Mouse (Mus musculus) liver, embryonic 16.5 days (tissue): ENCODE data around the gene Knstrn. TPM values are rescaled to one million over a fixed set of nuclear protein-coding genes. Genes with fewer than 3 reads are reported as not detected.

ENCODE experiments used
- ATAC-seq: fragments of 200-750 bp; cut with Nextera tagmentation; 2 replicates; pipeline ENCODE4 v1.8.0; 2017; ENCODE audit warnings: low read depth, mild to moderate bottlenecking, moderate number of reproducible peaks, moderate library complexity
- H3K27ac ChIP-seq: fragments of 300-500 bp; sonication (generic); 2 replicates; pipeline ENCODE4 v1.5.1; 2014; ENCODE audit warnings: mild to moderate bottlenecking, low read length
- H3K27me3 ChIP-seq: fragments of 300-500 bp; sonication (generic); 2 replicates; pipeline ENCODE4 v1.6.1; 2014; ENCODE audit warnings: low read depth, low read length, mixed read lengths; ENCODE audit not compliant: control insufficient read depth, insufficient read depth
- H3K36me3 ChIP-seq: fragments of 300-500 bp; sonication (generic); 2 replicates; pipeline ENCODE4 v1.6.1; 2014; ENCODE audit warnings: mild to moderate bottlenecking; ENCODE audit not compliant: control insufficient read depth, insufficient read depth
- H3K4me1 ChIP-seq: fragments of 300-500 bp; sonication (generic); 2 replicates; pipeline ENCODE4 v1.6.1; 2014; ENCODE audit warnings: low read depth, low read length, mixed read lengths; ENCODE audit not compliant: control insufficient read depth
- H3K4me2 ChIP-seq: fragments of 300-500 bp; sonication (generic); 2 replicates; pipeline ENCODE4 v1.6.1; 2014; ENCODE audit warnings: low read depth, low read length, mixed read lengths
- H3K4me3 ChIP-seq: fragments of 300-500 bp; sonication (generic); 2 replicates; pipeline ENCODE4 v1.5.1; 2014; ENCODE audit warnings: low read depth, mild to moderate bottlenecking, low read length
- H3K9ac ChIP-seq: fragments of 300-500 bp; sonication (generic); 2 replicates; pipeline ENCODE4 v1.6.1; 2014; ENCODE audit warnings: low read depth, low read length
- H3K9me3 ChIP-seq: fragments of 300-500 bp; sonication (generic); replicated peaks from 2 replicates; pipeline ENCODE4 v1.6.1; 2016; ENCODE audit warnings: low read length; ENCODE audit not compliant: control insufficient read depth
- WGBS: fragments of 180-500 bp; shearing (Covaris S2); extraction: QIAGEN DNeasy Blood & Tissue Kit; methylation state at CpG from one replicate; pipeline ENCODE4 v1.1.7; 2014; ENCODE audit not compliant: insufficient replicate concordance; 5-methylcytosine and 5-hydroxymethylcytosine counted together
- polyA plus RNA-seq: library from polyadenylated mRNA; unstranded; fragments of >200 nt; fragmentation: Nextera tagmentation; extraction: Ambion mirVana; gene quantifications from 2 replicates; pipeline ENCODE4 v1.2.1, GENCODE M21; 2015

Knstrn gene
- polyA plus RNA-seq, 1 experiment from 2014 or later = 63.5 TPM

DNA sequence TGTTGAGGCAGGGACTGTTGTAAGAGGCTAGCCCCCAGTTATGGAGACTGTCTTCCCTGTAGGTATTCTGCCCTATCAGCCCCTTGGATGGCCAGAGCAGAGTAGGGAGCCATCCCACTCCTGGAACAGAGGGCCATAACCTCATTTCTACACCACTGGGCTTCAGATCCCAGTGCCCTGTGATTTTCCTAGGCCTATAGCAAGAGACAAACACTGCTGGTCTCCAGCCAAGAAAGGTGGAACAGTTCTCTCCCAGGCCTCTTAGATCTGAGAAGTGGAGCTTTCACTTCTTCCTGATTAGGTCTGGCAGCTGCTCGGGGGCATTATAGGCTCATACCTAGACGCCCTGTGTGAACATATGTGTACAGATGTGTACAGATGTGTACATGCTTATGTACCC lies 37.5 kb upstream of the Knstrn start:
- WGBS = 53% methylated on average over 2 of the region's 2 CpGs
- Histone ChIP-seq H3K27ac (no peak overlapping the region), H3K36me3 (no peaks in the 10 kb centered on the region), H3K9ac (no peak overlapping the region), H3K27me3 (peaks cover 16% of the 10 kb centered on the region; the same call in 1 of the 2 replicates), H3K4me1 (peaks cover 10% of the 10 kb centered on the region), H3K4me3 (no peak overlapping the region), H3K9me3 (no peaks in the 10 kb centered on the region), H3K4me2 (no peak overlapping the region)
- no peak for ATAC-seq

DNA sequence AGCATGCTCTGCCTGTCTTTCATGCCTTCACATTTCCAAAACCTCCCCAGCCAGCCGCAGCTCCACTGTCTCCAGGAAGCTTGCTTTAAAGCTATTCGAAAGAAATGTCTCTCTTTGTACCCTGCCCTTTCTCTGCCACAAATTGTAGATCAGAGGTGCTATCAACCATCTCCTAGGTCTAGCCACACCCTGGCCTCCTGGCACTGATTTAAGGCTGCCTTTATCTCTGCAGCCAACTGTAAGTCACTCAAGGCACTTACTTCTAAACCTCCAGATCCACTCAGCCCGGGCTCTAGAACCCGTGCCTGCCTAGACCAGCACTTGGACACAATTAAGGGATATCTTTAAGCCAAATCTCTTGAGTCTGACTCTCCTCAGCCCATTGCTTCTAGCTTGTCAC lies 35.4 kb upstream of the Knstrn start:
- Histone ChIP-seq H3K9ac (no peak overlapping the region), H3K9me3 (no peaks in the 10 kb centered on the region), H3K4me1 (peaks cover 10% of the 10 kb centered on the region), H3K4me3 (no peak overlapping the region), H3K27ac (no peak overlapping the region), H3K36me3 (no peaks in the 10 kb centered on the region), H3K4me2 (no peak overlapping the region), H3K27me3 (peaks cover 20% of the 10 kb centered on the region; the same call in 1 of the 2 replicates)
- no peak for ATAC-seq
- 34% methylated on average over 4 of the region's 4 CpGs for WGBS

DNA sequence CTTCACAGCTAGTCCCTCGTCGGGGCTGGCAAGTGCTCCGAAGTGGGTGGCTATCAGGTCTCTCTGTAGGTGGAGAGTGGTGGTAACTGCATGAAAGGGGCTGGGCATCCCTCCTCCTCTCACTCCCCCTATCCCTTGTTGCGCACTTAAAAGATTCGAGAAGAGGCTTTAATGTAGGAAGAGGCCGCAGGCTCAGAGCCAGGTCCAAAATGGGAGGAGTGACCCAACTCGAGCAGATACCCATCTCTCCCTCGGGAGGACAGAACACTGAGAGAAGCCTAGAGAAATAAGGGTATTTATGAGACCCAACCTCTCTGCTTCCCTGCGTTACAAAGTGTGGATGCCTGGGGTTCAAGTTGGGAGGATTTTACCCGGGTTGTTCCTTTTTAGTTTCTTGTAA lies 34.7 kb upstream of the Knstrn start:
- Histone ChIP-seq H3K27me3 (peaks cover 20% of the 10 kb centered on the region; the same call in 1 of the 2 replicates), H3K9ac (no peak overlapping the region), H3K4me2 (peak overlapping the region; percentile 52), H3K4me3 (peak overlapping the region; percentile 26), H3K36me3 (no peaks in the 10 kb centered on the region), H3K4me1 (peaks cover 10% of the 10 kb centered on the region), H3K27ac (no peak overlapping the region), H3K9me3 (no peaks in the 10 kb centered on the region)
- 22% methylated on average over 10 of the region's 10 CpGs for WGBS
- no peak for ATAC-seq

DNA sequence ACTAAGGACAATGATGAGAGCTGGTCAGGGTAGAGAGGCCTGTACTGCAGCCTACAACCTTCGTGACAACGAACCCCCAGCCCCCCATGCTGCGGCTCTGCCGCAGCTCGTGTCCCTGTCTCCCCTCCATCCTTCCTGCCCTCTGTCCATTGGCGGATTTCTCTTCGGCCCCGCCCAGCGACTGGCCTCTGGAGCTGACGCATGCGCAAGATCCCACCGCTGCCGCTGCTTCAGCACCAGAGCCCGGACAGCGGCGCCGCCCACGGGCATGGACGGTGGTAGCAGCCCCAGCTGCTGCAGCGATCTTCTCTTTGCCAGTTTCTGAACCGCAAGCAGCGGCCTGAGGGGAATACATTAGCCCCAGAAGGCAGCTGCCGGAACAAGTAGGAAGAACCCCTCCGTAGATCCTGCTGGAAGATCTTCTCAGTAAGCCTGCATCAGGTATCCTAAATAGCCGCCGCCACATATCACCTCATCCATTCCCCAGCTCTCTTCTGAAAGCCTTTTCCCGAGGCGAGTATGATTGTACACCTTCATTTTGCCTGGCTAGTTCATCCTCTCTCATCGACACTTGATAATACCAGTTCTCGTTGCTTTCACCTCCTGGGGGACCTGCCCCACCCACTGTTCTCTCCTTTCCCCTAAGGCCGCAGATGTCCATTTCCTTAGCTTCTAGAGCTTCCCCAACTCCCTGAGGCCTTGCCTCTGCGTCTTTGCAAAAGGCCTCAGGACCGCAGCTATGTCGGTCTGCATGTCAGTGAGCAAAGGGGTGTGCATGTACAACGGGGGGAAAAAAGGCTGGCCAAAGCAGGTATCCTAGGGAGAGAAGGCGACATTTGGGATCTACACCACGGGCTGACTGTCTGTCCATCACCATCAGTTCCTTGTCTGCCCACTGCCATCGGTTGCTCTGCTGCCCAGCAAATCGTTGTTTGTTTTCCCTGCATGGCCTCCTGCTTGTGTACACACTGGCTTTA lies 34.0 kb upstream of the Knstrn start, which contains the start of gene Disp2:
Gene Disp2 (plus strand): TSS at position 216 of the 977 bp plus-strand sequence.
- WGBS = 11% methylated on average over 39 of the region's 39 CpGs
- Histone ChIP-seq H3K4me3 (peak within 1 kb of the TSS; percentile 26), H3K9ac (no peak within 1 kb of the TSS), H3K27ac (no peak within 1 kb of the TSS), H3K4me1 (peaks cover 10% of the 10 kb centered on the region), H3K27me3 (peaks cover 20% of the 10 kb centered on the region; the same call in 1 of the 2 replicates), H3K4me2 (peak within 1 kb of the TSS; percentile 52), H3K36me3 (no peaks in the 10 kb centered on the region), H3K9me3 (no peaks in the 10 kb centered on the region)
- peak; percentile 82 for ATAC-seq

DNA sequence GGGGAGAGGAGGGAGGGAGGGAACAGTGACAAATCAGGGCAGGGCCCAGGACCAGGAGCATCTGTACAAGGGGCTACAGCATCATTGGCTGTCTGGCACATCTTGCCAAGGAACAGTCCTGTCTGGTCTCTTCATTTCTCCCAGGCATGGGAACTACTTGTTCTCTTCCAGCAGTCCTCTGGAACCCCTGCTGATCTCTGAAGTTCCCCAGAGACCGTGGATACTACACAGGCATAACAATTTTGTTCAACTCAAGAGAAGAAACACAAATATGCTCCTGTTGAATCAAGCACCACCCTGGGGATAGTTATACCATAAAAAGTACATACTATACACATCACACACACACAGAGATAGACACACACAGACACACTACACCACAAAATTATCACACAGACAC lies 32.7 kb upstream of the Knstrn start:
- Histone ChIP-seq H3K9ac (no peak overlapping the region), H3K36me3 (no peaks in the 10 kb centered on the region), H3K27me3 (peaks cover 20% of the 10 kb centered on the region; the same call in 1 of the 2 replicates), H3K4me3 (no peak overlapping the region), H3K9me3 (no peaks in the 10 kb centered on the region), H3K4me2 (no peak overlapping the region), H3K4me1 (peaks cover 10% of the 10 kb centered on the region), H3K27ac (no peak overlapping the region)
- no peak for ATAC-seq
- WGBS = 27% methylated on average over 1 of the region's 1 CpGs

DNA sequence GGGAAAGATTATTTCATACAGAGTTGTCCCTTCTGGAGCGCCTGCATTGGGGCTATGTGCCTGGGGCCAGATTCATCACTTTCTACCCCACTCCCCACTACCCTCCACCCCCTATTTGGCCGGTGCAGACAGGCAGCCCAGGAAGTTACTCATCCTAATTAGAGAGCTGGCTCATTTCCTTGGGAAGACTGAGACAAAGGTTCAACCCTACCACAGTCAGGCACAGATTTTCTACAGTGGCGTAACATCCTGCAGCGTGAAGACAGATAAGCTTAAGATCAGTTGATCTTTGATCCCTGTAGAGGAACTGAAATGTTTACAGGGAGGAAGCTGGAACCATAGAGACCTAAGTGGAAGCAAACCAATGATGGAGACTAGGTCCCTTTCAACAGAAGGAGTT lies 31.5 kb upstream of the Knstrn start:
- Histone ChIP-seq H3K27ac (no peak overlapping the region), H3K27me3 (peaks cover 20% of the 10 kb centered on the region; the same call in 1 of the 2 replicates), H3K4me2 (no peak overlapping the region), H3K36me3 (no peaks in the 10 kb centered on the region), H3K4me3 (no peak overlapping the region), H3K9me3 (no peaks in the 10 kb centered on the region), H3K9ac (no peak overlapping the region), H3K4me1 (peaks cover 13% of the 10 kb centered on the region)
- WGBS = 34% methylated on average over 4 of the region's 4 CpGs
- no peak for ATAC-seq

DNA sequence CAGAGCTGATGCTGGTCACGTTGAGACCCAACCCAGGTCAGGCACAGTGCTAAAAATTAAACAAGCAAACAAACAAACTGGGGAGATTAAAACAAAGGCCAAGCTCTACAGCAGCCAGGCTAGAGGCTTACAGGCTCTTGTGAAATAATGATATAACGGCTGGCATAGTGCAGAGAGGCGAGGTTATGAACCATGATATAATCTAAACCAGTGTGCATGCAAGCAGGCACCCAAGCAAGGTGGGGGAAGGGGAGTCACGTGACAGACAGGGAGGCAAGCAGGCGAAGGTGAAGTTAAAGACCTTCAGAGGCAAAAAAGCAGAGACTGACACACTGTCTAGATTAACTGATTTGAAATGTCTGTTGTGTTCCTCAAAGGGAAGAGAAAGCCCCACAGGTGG lies 30.7 kb upstream of the Knstrn start:
- Histone ChIP-seq H3K4me1 (peaks cover 13% of the 10 kb centered on the region), H3K9ac (no peak overlapping the region), H3K4me2 (no peak overlapping the region), H3K9me3 (no peaks in the 10 kb centered on the region), H3K4me3 (no peak overlapping the region), H3K27me3 (peaks cover 20% of the 10 kb centered on the region; the same call in 1 of the 2 replicates), H3K36me3 (no peaks in the 10 kb centered on the region), H3K27ac (no peak overlapping the region)
- 28% methylated on average over 5 of the region's 5 CpGs for WGBS
- no peak for ATAC-seq

DNA sequence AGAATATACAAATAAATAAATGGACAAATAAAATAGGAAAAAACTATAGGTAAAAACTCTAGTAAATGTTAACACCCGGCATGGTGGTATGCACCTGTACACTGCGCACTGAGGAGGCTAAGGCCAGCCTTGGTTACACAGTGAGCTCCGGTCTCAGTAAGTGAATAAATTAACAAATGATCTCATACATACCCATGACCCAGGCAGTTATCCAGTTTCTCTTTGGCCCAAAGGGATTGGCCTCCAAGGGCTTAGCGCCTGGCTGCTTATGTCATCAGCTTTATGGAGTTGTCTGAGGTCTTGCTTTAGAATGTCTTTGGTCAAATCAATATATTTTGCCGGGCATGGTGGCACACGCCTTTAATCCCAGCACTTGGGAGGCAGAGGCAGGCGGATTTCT lies 30.1 kb upstream of the Knstrn start:
- no peak overlapping the region for H3K9ac ChIP-seq
- 77% methylated on average over 7 of the region's 7 CpGs for WGBS

DNA sequence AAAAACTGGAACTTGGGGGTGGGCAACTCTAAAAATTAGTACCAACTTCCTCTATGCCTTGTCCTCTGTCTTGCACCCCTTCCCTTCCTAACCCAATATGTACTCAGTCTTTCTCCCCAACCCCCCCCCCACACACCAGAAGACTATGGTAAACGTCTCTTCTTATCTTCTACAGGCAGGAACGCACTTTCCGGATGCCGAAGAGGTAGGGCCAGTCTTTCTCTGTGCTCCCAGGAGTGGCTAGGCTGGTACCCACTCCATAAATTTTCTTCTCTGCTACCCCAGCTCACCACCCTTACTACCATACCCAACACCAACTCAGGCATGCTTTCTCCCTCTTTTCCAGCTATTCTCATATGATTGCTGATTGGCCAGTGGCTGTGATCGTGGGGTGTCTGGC lies 27.3 kb upstream of the Knstrn start:
- H3K27ac ChIP-seq = no peak overlapping the region
- no peak overlapping the region for H3K4me2 ChIP-seq
- H3K4me1 ChIP-seq = peaks cover 13% of the 10 kb centered on the region; the same call in 1 of the 2 replicates
- H3K9ac ChIP-seq = no peak overlapping the region
- WGBS = 24% methylated on average over 5 of the region's 5 CpGs
- no peaks in the 10 kb centered on the region for H3K9me3 ChIP-seq
- H3K27me3 ChIP-seq = peaks cover 4% of the 10 kb centered on the region; the same call in 1 of the 2 replicates
- no peak for ATAC-seq
- H3K36me3 ChIP-seq = no peaks in the 10 kb centered on the region
- no peak overlapping the region for H3K4me3 ChIP-seq

More for the DNA sequence above, 30.1 kb upstream of the Knstrn start:
- Histone ChIP-seq H3K4me2 (no peak overlapping the region), H3K9me3 (no peaks in the 10 kb centered on the region), H3K36me3 (no peaks in the 10 kb centered on the region), H3K27ac (no peak overlapping the region), H3K27me3 (peaks cover 16% of the 10 kb centered on the region; the same call in 1 of the 2 replicates), H3K4me3 (no peak overlapping the region), H3K4me1 (peaks cover 13% of the 10 kb centered on the region)
- ATAC-seq = no peak
